Mouse (Mus musculus): ENCODE measurements at regions not wholly inside any gene's neighbourhood (a gene's known extent, or its start where the extent isn't known, plus 50 kb on each side); places are given as distances from the start of the nearest gene placed in this dataset.

- Histone ChIP-seq H3K4me2 (ENCODE audit: low read depth, low read length) (no peak overlapping the region), H3K9ac (ENCODE audit: low read length) (no peak overlapping the region), H3K9me3 (replicated peaks; ENCODE audit: control insufficient read depth, low read length) (no peaks in the 10 kb centered on the region), H3K36me3 (ENCODE audit: control insufficient read depth, insufficient read depth, low read length) (no peaks in the 10 kb centered on the region), H3K4me3 (replicated peaks; ENCODE audit: low read length) (no peak overlapping the region), H3K27me3 (ENCODE audit: control insufficient read depth, insufficient read depth, low read length) (no peaks in the 10 kb centered on the region), H3K27ac (ENCODE audit: low read length) (no peak overlapping the region), H3K4me1 (ENCODE audit: control insufficient read depth, insufficient read depth, low read length) (no peaks in the 10 kb centered on the region)
- no peak for ATAC-seq (ENCODE audit: insufficient read depth, low FRiP score)
Measured at GRCm38 (mm10) chr1:143858532-143858931, 81.5 kb downstream of the Uchl5 start.

Data from stomach, embryonic 16.5 days (tissue).